Mouse (Mus musculus) embryonic facial prominence, embryonic 13.5 days (tissue): ENCODE data around the gene Rnf220. TPM values are rescaled to one million over a fixed set of nuclear protein-coding genes. Genes with fewer than 3 reads are reported as not detected.

ENCODE experiments used
- ATAC-seq: fragments of 200-750 bp; cut with Nextera tagmentation; 2 replicates; pipeline ENCODE4 v1.8.0; 2017; ENCODE audit warnings: low read depth; ENCODE audit not compliant: insufficient number of reproducible peaks, insufficient read depth, low FRiP score, low TSS enrichment
- H3K27ac ChIP-seq: fragments of 300-500 bp; sonication (generic); 2 replicates; pipeline ENCODE4 v1.5.1; 2015; ENCODE audit warnings: moderate library complexity, mild to moderate bottlenecking, inconsistent platforms
- H3K27me3 ChIP-seq: fragments of 300-500 bp; sonication (generic); 2 replicates; pipeline ENCODE4 v1.6.1; 2015; ENCODE audit warnings: mild to moderate bottlenecking, inconsistent platforms
- H3K36me3 ChIP-seq: fragments of 300-500 bp; sonication (generic); 2 replicates; pipeline ENCODE4 v1.6.1; 2015; ENCODE audit warnings: mild to moderate bottlenecking, inconsistent platforms
- H3K4me1 ChIP-seq: fragments of 300-500 bp; sonication (generic); 2 replicates; pipeline ENCODE4 v1.6.1; 2015; ENCODE audit warnings: inconsistent platforms
- H3K4me2 ChIP-seq: fragments of 300-500 bp; sonication (generic); 2 replicates; pipeline ENCODE4 v1.6.1; 2015; ENCODE audit warnings: moderate library complexity, mild to moderate bottlenecking, inconsistent platforms
- H3K4me3 ChIP-seq: fragments of 300-500 bp; sonication (generic); 2 replicates; pipeline ENCODE4 v1.5.1; 2015; ENCODE audit warnings: mild to moderate bottlenecking, inconsistent platforms
- H3K9ac ChIP-seq: fragments of 300-500 bp; sonication (generic); 2 replicates; pipeline ENCODE4 v1.6.1; 2015; ENCODE audit warnings: mild to moderate bottlenecking, inconsistent platforms
- H3K9me3 ChIP-seq: fragments of 300-500 bp; sonication (generic); 2 replicates; pipeline ENCODE4 v1.6.1; 2016; ENCODE audit warnings: inconsistent platforms
- WGBS: fragments of 180-500 bp; shearing (Covaris S2); methylation state at CpG from one replicate; pipeline ENCODE4 v1.1.7; 2015; ENCODE audit warnings: mixed read lengths; 5-methylcytosine and 5-hydroxymethylcytosine counted together
- polyA plus RNA-seq: library from polyadenylated mRNA; unstranded; fragments of >200 nt; fragmentation: Nextera tagmentation; extraction: Ambion mirVana; gene quantifications from 2 replicates; pipeline ENCODE4 v1.2.1, GENCODE M21; 2015

The Rnf220 gene
- polyA plus RNA-seq, 1 experiment from 2014 or later: 89.9 TPM

DNA sequence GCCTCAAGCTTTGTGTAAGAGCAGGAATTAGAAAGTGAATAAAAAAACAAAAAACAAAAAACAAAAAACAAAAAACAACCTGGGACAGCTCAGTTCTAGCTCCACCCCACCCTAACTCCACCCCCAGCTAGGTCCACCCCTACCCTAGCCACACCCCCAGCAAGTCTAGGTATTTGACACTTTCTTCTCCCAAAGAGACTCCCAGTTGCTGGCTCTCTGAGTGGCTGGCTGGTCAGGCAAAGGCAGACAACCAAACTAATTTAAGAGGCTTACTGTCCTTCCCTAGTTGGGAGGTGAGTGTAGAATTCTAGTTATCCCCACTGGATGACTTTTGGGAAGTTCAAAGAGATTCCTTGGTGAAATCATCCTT lies 22.9 kb downstream of the Rnf220 start:
- Histone ChIP-seq H3K27me3 (peaks cover 26% of the 10 kb centered on the region), H3K9me3 (no peaks in the 10 kb centered on the region), H3K4me2 (no peak overlapping the region), H3K27ac (no peak overlapping the region), H3K4me1 (peaks cover 4% of the 10 kb centered on the region; the same call in 1 of the 2 replicates), H3K36me3 (no peaks in the 10 kb centered on the region), H3K9ac (no peak overlapping the region), H3K4me3 (no peak overlapping the region)
- ATAC-seq: no peak

DNA sequence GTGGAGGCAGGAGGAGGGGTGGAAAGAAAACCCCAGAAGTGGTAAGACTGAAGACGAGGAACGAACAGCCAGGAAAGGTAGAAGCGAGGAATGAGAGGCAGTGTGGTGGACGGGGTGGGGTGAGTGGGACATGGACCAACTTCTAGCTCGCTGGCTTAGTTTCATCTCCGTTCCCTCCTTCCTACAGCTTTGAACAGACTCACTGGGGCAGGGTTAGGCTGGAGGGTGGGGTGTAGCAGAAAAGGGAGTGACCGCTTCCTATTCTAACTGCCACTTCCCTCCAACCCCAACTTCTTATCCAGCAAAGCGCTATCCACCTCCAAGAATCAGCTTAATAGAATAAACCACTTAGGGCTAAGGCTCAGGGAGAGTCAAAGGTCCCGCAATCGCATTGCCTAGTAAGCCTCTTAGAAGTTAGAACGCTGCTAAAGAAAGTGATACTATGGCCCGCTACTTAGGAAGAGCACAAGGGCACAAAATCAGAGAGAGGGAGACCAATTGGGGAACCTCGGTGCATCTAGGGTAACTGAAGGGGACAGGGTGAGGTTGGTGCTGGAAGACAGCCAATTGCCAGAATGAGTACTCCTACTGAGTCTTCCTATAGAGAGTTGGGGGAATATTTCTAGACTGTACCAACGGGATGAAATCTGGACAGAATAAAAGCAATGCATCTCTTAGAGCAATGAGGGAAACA lies 23.4 kb downstream of the Rnf220 start:
- H3K27ac ChIP-seq: no peak overlapping the region
- WGBS: 75% methylated on average over 14 of the region's 14 CpGs
- H3K27me3 ChIP-seq: peaks cover 26% of the 10 kb centered on the region

GRCm38 (mm10) chr4:117469471-117469870 lies 27.4 kb downstream of the Rnf220 start:
- H3K36me3 ChIP-seq: no peaks in the 10 kb centered on the region
- no peaks in the 10 kb centered on the region for H3K4me1 ChIP-seq
- 57% methylated on average over 4 of the region's 4 CpGs for WGBS
- no peaks in the 10 kb centered on the region for H3K27me3 ChIP-seq
- no peak overlapping the region for H3K9ac ChIP-seq
- no peak for ATAC-seq
- H3K9me3 ChIP-seq: no peaks in the 10 kb centered on the region
- no peak overlapping the region for H3K27ac ChIP-seq
- no peak overlapping the region for H3K4me2 ChIP-seq
- H3K4me3 ChIP-seq: no peak overlapping the region

More for the DNA sequence above, 23.4 kb downstream of the Rnf220 start:
- Histone ChIP-seq H3K9me3 (no peaks in the 10 kb centered on the region), H3K36me3 (no peaks in the 10 kb centered on the region), H3K9ac (no peak overlapping the region), H3K4me3 (no peak overlapping the region), H3K4me1 (peaks cover 4% of the 10 kb centered on the region; the same call in 1 of the 2 replicates), H3K4me2 (no peak overlapping the region)
- no peak for ATAC-seq

DNA sequence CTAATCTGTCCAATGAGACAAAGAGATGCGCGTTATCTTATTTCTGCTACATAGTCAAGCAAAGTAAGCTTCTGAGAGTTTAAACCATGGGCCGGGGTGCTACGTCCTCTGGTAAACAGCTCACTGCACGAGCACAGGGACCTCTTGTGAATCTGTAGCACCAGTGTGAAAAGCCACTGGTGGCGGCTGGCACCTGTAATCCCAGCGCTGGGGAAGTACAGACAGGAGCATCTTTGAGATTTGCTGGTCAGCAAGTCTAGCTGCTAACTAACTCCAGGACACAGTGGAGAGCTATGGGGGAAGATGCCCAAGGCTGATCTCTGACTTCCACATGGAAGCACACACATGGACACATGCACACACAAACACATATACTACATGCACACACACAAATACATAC lies 28.9 kb downstream of the Rnf220 start:
- Histone ChIP-seq H3K27me3 (no peaks in the 10 kb centered on the region), H3K9me3 (no peaks in the 10 kb centered on the region), H3K27ac (no peak overlapping the region), H3K4me3 (no peak overlapping the region), H3K9ac (no peak overlapping the region), H3K4me2 (no peak overlapping the region), H3K36me3 (no peaks in the 10 kb centered on the region), H3K4me1 (no peaks in the 10 kb centered on the region)
- 81% methylated on average over 7 of the region's 7 CpGs for WGBS
- no peak for ATAC-seq

DNA sequence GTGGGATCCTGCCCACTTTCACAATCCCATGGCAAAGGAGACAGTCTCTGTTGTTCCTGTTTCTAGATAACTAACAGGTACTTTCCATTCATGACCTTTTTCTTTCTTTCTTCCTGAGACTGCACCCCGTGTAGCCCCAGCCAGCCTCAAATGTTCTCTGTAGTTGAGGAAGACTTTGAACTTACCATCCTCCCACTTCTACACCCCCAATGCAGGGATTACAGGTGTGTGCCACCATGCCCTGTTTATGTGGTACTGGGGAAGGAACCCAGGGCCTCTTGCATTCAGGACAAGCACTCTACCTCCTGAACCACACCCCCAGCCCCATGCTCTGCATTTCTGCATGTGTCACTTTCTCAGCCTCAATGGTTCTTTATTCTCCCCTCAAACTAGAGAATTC lies 47.7 kb downstream of the Rnf220 start:
- no peak for ATAC-seq
- H3K27ac ChIP-seq: no peak overlapping the region

DNA sequence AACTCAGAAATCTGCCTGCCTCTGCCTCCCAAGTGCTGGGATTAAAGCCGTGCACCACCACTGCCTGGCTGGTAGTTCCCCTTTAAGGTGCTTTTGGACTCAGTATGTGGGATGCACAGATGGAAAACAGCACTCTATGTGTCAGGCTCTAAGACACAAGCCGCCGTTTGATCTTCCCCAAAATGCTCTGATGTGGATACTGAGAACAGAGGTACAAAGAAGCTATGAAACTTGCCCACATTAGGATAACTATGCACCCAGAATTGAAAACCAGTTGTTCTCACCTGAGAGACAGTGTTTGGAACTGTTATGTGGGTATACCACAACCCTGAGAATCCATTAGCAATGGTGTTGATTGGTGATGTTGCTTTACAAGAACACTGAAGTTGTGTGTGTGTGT lies 48.9 kb downstream of the Rnf220 start:
- no peaks in the 10 kb centered on the region for H3K9me3 ChIP-seq
- no peaks in the 10 kb centered on the region for H3K4me1 ChIP-seq
- 84% methylated on average over 3 of the region's 3 CpGs for WGBS
- H3K27me3 ChIP-seq: no peaks in the 10 kb centered on the region
- no peak overlapping the region for H3K9ac ChIP-seq
- no peak overlapping the region for H3K27ac ChIP-seq
- no peaks in the 10 kb centered on the region for H3K36me3 ChIP-seq
- H3K4me2 ChIP-seq: no peak overlapping the region
- H3K4me3 ChIP-seq: no peak overlapping the region
- no peak for ATAC-seq

More for the DNA sequence above, 47.7 kb downstream of the Rnf220 start:
- 89% methylated on average over 1 of the region's 1 CpGs for WGBS
- Histone ChIP-seq H3K27me3 (no peaks in the 10 kb centered on the region), H3K9ac (no peak overlapping the region), H3K4me3 (no peak overlapping the region), H3K9me3 (no peaks in the 10 kb centered on the region), H3K4me1 (no peaks in the 10 kb centered on the region), H3K4me2 (no peak overlapping the region), H3K36me3 (no peaks in the 10 kb centered on the region)

- no peak overlapping the region for H3K9ac ChIP-seq
- no peaks in the 10 kb centered on the region for H3K36me3 ChIP-seq
- H3K4me2 ChIP-seq: no peak overlapping the region
- no peak overlapping the region for H3K27ac ChIP-seq
- H3K27me3 ChIP-seq: no peaks in the 10 kb centered on the region
- no peaks in the 10 kb centered on the region for H3K4me1 ChIP-seq
- 84% methylated on average over 19 of the region's 19 CpGs for WGBS
- H3K9me3 ChIP-seq: no peaks in the 10 kb centered on the region
- no peak overlapping the region for H3K4me3 ChIP-seq
- no peak for ATAC-seq
These were observed 51.2 kb downstream of the Rnf220 start for GRCm38 (mm10) chr4:117445516-117446207.

DNA sequence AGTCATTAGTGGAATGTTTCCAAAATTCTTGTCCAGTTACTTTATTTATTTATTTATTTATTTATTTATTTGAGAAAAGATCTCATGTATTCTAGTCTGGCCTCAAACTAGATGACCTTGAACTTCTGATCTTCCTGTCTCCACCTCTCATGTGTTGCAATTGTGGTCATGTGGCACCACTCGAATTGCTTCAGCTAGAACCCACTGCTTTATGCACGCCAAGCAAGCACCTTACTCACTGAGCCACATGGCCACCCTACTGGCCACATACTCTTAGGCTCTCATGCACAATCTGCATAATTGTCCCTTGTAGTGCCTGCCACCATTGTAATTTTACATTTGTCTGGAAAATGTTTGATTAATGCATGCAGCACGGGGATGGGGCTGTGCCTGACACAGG lies 57.9 kb downstream of the Rnf220 start:
- Histone ChIP-seq H3K36me3 (no peaks in the 10 kb centered on the region), H3K4me3 (no peak overlapping the region), H3K9me3 (no peaks in the 10 kb centered on the region), H3K4me1 (0 out of 2 replicates have a peak, but pooled peaks cover under 1% of the 10 kb centered on the region), H3K4me2 (no peak overlapping the region), H3K9ac (no peak overlapping the region), H3K27me3 (peaks cover 23% of the 10 kb centered on the region), H3K27ac (no peak overlapping the region)
- WGBS: 80% methylated on average over 3 of the region's 3 CpGs
- ATAC-seq: no peak

GRCm38 (mm10) chr4:117438064-117438463 lies 58.8 kb downstream of the Rnf220 start:
- Histone ChIP-seq H3K27me3 (peaks cover 26% of the 10 kb centered on the region), H3K36me3 (no peaks in the 10 kb centered on the region), H3K27ac (no peak overlapping the region), H3K9me3 (no peaks in the 10 kb centered on the region), H3K4me1 (0 out of 2 replicates have a peak, but pooled peaks cover 2% of the 10 kb centered on the region), H3K4me3 (no peak overlapping the region), H3K4me2 (no peak overlapping the region), H3K9ac (no peak overlapping the region)
- no peak for ATAC-seq
- WGBS: 85% methylated on average over 14 of the region's 14 CpGs

DNA sequence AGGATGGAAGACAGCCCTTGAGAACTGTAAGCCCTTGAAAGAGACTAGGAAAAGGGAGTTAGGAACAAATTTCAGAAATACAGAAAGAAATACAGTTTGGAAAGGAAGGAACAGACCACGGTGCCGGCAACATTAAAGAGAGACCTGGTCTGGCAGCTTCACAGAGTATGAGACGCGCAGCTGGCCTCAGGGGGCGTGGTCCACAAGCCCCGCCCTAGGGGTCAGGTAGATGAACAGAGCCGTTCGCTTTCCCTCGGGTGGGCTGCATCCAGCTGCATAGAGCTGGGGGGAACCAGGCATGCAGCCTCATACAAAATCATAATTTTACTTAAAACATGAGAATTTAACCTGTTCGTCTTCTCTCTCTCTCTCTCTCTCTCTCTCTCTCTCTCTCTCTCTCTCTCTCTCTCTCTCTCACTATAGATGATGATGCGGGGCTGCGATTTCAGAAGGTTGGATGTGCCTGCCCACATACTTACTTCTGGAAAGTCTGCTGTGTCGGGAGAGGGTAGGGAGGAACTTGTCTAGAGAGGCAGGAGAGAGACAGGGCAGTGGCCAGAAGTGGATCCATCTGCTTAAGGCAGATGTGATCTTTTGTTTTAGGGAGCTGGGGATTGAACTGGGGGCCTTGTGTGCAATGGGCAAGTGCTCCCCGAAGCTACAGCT lies 59.7 kb downstream of the Rnf220 start:
- Histone ChIP-seq H3K36me3 (no peaks in the 10 kb centered on the region), H3K27ac (no peak overlapping the region), H3K9ac (no peak overlapping the region), H3K4me2 (no peak overlapping the region), H3K4me1 (0 out of 2 replicates have a peak, but pooled peaks cover 2% of the 10 kb centered on the region), H3K27me3 (peaks cover 26% of the 10 kb centered on the region), H3K9me3 (no peaks in the 10 kb centered on the region), H3K4me3 (no peak overlapping the region)
- 29% methylated on average over 14 of the region's 14 CpGs for WGBS
- ATAC-seq: no peak

DNA sequence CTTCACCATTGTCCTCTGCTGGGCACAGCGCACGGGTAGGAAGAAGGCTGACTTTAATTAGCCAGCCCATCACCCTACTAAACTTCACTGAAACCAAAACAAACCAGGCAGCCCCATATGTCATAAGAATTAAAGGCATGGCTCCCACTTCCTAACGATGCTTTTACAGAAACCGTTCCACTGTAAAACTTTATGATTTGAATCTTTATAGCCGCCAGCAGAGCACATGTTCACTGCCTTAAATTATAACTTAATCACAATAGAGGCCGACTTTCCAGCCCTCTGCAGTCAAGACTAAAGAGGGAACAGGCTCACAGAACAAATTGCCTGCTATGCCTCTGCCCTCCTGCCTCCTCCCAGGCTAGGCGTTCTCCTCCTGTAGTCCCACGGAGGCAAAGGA lies 62.5 kb downstream of the Rnf220 start:
- no peaks in the 10 kb centered on the region for H3K9me3 ChIP-seq
- no peak overlapping the region for H3K4me2 ChIP-seq
- no peak for ATAC-seq
- H3K27me3 ChIP-seq: peaks cover 36% of the 10 kb centered on the region
- WGBS: 52% methylated on average over 8 of the region's 8 CpGs
- H3K9ac ChIP-seq: no peak overlapping the region
- H3K27ac ChIP-seq: no peak overlapping the region
- no peak overlapping the region for H3K4me3 ChIP-seq
- no peaks in the 10 kb centered on the region for H3K36me3 ChIP-seq
- 0 out of 2 replicates have a peak, but pooled peaks cover 2% of the 10 kb centered on the region for H3K4me1 ChIP-seq

DNA sequence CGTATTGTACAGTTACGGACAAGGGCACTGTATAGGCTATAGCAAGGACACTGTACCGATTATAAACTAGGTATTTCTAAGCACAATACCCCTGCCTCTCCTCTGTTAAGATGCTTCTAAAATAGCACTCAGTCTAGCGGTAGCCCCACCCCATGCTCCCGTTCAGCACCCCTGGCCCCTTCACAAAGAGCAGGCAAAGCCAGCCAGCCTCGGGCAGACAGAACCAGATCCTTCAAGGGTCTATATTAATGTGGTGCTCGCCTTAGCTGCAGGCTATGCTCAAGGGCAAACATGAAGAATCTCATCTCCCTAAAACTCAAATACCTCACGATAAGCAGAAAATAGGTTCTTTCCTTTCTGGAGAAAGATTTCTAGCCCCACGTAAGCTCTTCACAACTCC lies 67.2 kb downstream of the Rnf220 start:
- Histone ChIP-seq H3K27ac (no peak overlapping the region), H3K9ac (no peak overlapping the region), H3K27me3 (peaks cover 20% of the 10 kb centered on the region), H3K36me3 (no peaks in the 10 kb centered on the region), H3K4me3 (no peak overlapping the region), H3K9me3 (no peaks in the 10 kb centered on the region), H3K4me1 (0 out of 2 replicates have a peak, but pooled peaks cover 2% of the 10 kb centered on the region), H3K4me2 (no peak overlapping the region)
- WGBS: 73% methylated on average over 9 of the region's 9 CpGs
- no peak for ATAC-seq
